Mouse (Mus musculus): ENCODE data around the gene Spem1. TPM values are rescaled to one million over a fixed set of nuclear protein-coding genes. Genes with fewer than 3 reads are reported as not detected.
A peak's percentile ranks its signal among the peaks of the same experiment; 100 is the strongest.

Gene Spem1
- total RNA-seq, 2 experiments from 2014 or later: not detected

GRCm38 (mm10) chr11:69836703-69837576, 15.0 kb upstream of the Spem1 start:
- DNase-seq: peak; percentile 58

GRCm38 (mm10) chr11:69835966-69836335, 14.0 kb upstream of the Spem1 start:
- no peak for DNase-seq

- DNase-seq: no peak
Measured at GRCm38 (mm10) chr11:69835326-69835965, 13.5 kb upstream of the Spem1 start.

GRCm38 (mm10) chr11:69834001-69834549, 12.1 kb upstream of the Spem1 start:
- DNase-seq: peak; percentile 61

GRCm38 (mm10) chr11:69833554-69833953, 11.6 kb upstream of the Spem1 start:
- DNase-seq: no peak

- DNase-seq: no peak
Measured at GRCm38 (mm10) chr11:69828832-69829231, 6.9 kb upstream of the Spem1 start.

- no peak for DNase-seq
Measured at GRCm38 (mm10) chr11:69823456-69823855, 1.5 kb upstream of the Spem1 start.

GRCm38 (mm10) chr11:69818871-69819270, 3.1 kb downstream of the Spem1 start:
- DNase-seq: no peak

- DNase-seq: no peak
Measured at GRCm38 (mm10) chr11:69818365-69818764, 3.6 kb downstream of the Spem1 start, which contains the start of gene Spem2. Gene Spem2 (minus strand): TSS chr11:69818465.

- no peak for DNase-seq
Measured at GRCm38 (mm10) chr11:69816520-69816919, 5.5 kb downstream of the Spem1 start.

GRCm38 (mm10) chr11:69815155-69815554, 6.8 kb downstream of the Spem1 start, which contains the start of gene Gm39566:
Gene Gm39566 (minus strand): TSS chr11:69815298.
- no peak for DNase-seq

- no peak for DNase-seq
Measured at GRCm38 (mm10) chr11:69810280-69810679, 11.7 kb downstream of the Spem1 start.

GRCm38 (mm10) chr11:69807641-69808040, 14.3 kb downstream of the Spem1 start:
- no peak for DNase-seq

- DNase-seq: no peak
Measured at GRCm38 (mm10) chr11:69806378-69806777, 15.6 kb downstream of the Spem1 start.

- no peak for DNase-seq
Measured at GRCm38 (mm10) chr11:69804972-69805909, 16.7 kb downstream of the Spem1 start, which contains the start of gene Tmem102. Gene Tmem102 (minus strand): TSS chr11:69805624.

- DNase-seq: no peak
Measured at GRCm38 (mm10) chr11:69804652-69804940, 17.4 kb downstream of the Spem1 start.

GRCm38 (mm10) chr11:69803786-69804651, 18.0 kb downstream of the Spem1 start:
- DNase-seq: peak; percentile 88

- DNase-seq: no peak
Measured at GRCm38 (mm10) chr11:69803328-69803727, 18.7 kb downstream of the Spem1 start.

- peak; percentile 94 for DNase-seq
Measured at GRCm38 (mm10) chr11:69802648-69803105, 19.3 kb downstream of the Spem1 start.

- DNase-seq: peak; percentile 31
Measured at GRCm38 (mm10) chr11:69801379-69801977, 20.5 kb downstream of the Spem1 start, which contains the start of gene Fgf11. Gene Fgf11 (minus strand): TSS chr11:69801857.

Data from adrenal gland, postnatal 10 days (tissue).